ENCODE assay signal across 9 mouse cellular contexts in genomic region chr9:71447573-71447972, GRCm38 (mm10). TPM values are rescaled to one million over a fixed set of nuclear protein-coding genes. Genes with fewer than 3 reads are reported as not detected.
DNase-seq lines count a peak whose midpoint lies in the region; ATAC-seq and TF ChIP-seq lines count a peak whose summit lies in the region.
"Had no signal": no experiment of that assay in that cellular context is flagged by ENCODE, and none has a peak within 500 bp of the region (broad histone marks: within the 10 kb centered on the region; RNA-seq: fewer than 3 reads in every experiment).

No protein-coding gene starts in this region.

- peak; percentile 40 for DNase-seq in forebrain, embryonic 10.5 days (ENCODE audit: extremely low spot score, low spot score)
- DNase-seq in R1 (ENCODE audit: low read depth, low spot score) = peak; percentile 64
- DNase-seq in embryonic facial prominence, embryonic 11.5 days (ENCODE audit: low spot score) = peak; percentile 84
- DNase-seq in left cerebral cortex, adult 2 months (ENCODE audit: extremely low spot score in 1 of 2, low spot score in 2 of 2) = peak; percentile 58 to 73
- peak; percentile 64 for DNase-seq in ovary, postnatal 36 days (ENCODE audit: low spot score)

- H3K27ac ChIP-seq in forebrain, embryonic 10.5 days = no peak overlapping the region
- no peak overlapping the region for H3K27ac ChIP-seq in forebrain, embryonic 12.5 days
- no peak overlapping the region for H3K27ac ChIP-seq in embryonic facial prominence, embryonic 11.5 days (replicated peaks; ENCODE audit: low read depth, low read length)
- H3K27ac ChIP-seq in intestine, postnatal 0 days (ENCODE audit: low read depth, low read length) = no peak overlapping the region
- H3K27ac ChIP-seq in left cerebral cortex, adult 2 months = no peak overlapping the region

- WGBS in forebrain, embryonic 10.5 days = 35% methylated on average over 4 of the region's 4 CpGs
- 31% methylated on average over 4 of the region's 4 CpGs for WGBS in forebrain, embryonic 12.5 days
- 37% methylated on average over 4 of the region's 4 CpGs for WGBS in embryonic facial prominence, embryonic 11.5 days
- WGBS in intestine, postnatal 0 days = 37% methylated on average over 4 of the region's 4 CpGs

- no peak overlapping the region for H3K9ac ChIP-seq in forebrain, embryonic 12.5 days
- H3K9ac ChIP-seq in embryonic facial prominence, embryonic 11.5 days (replicated peaks; ENCODE audit: low read length) = no peak overlapping the region
- H3K9ac ChIP-seq in intestine, postnatal 0 days (ENCODE audit: low read depth, low read length) = no peak overlapping the region

- no peaks in the 10 kb centered on the region for H3K36me3 ChIP-seq in forebrain, embryonic 10.5 days (replicated peaks)
- H3K36me3 ChIP-seq in forebrain, embryonic 12.5 days (replicated peaks) = no peaks in the 10 kb centered on the region
- no peaks in the 10 kb centered on the region; the same call in 1 of the 2 replicates for H3K36me3 ChIP-seq in embryonic facial prominence, embryonic 11.5 days (replicated peaks; ENCODE audit: control insufficient read depth, insufficient read depth, low read depth, low read length)
- H3K36me3 ChIP-seq in intestine, postnatal 0 days (ENCODE audit: control insufficient read depth, insufficient read depth) = no peaks in the 10 kb centered on the region
- H3K36me3 ChIP-seq: G1E had no signal

- TF ChIP-seq CTCF in intestine, postnatal 0 days (IDR thresholded peaks at IDR 0.05; ENCODE audit: low read depth) = peak; percentile 81
- TF ChIP-seq CTCF in left cerebral cortex, adult 2 months (IDR thresholded peaks at IDR 0.05) = peak; percentile 84

- no peaks in the 10 kb centered on the region for H3K27me3 ChIP-seq in forebrain, embryonic 10.5 days (ENCODE audit: poor library complexity, severe bottlenecking)
- H3K27me3 ChIP-seq in forebrain, embryonic 12.5 days = no peaks in the 10 kb centered on the region; the same call in 1 of the 2 replicates
- H3K27me3 ChIP-seq in embryonic facial prominence, embryonic 11.5 days (ENCODE audit: control insufficient read depth, insufficient read depth, low read length) = no peaks in the 10 kb centered on the region
- H3K27me3 ChIP-seq in intestine, postnatal 0 days (replicated peaks; ENCODE audit: control insufficient read depth, insufficient read depth, low read length) = no peaks in the 10 kb centered on the region

- no peaks in the 10 kb centered on the region for H3K9me3 ChIP-seq in forebrain, embryonic 10.5 days
- no peaks in the 10 kb centered on the region for H3K9me3 ChIP-seq in forebrain, embryonic 12.5 days
- no peaks in the 10 kb centered on the region for H3K9me3 ChIP-seq in embryonic facial prominence, embryonic 11.5 days (replicated peaks; ENCODE audit: control insufficient read depth, low read length)
- no peaks in the 10 kb centered on the region for H3K9me3 ChIP-seq in intestine, postnatal 0 days (ENCODE audit: control insufficient read depth)
- H3K9me3 ChIP-seq: G1E had no signal

- intact Hi-C loops in left cerebral cortex, adult 2 months (cut with DNase I) = loop anchor here (1.0 kb wide), 2 partner anchors 88 to 237 kb away; no protein-coding TSS in a partner anchor

- no peak for ATAC-seq in forebrain, embryonic 12.5 days (ENCODE audit: low FRiP score)
- no peak for ATAC-seq in embryonic facial prominence, embryonic 11.5 days (replicated peaks; ENCODE audit: insufficient number of reproducible peaks, low FRiP score, low TSS enrichment, low read depth)
- ATAC-seq in intestine, postnatal 0 days = no peak
- ATAC-seq in inflammation-experienced regulatory T-cells, adult 6 months = no peak

- no peak overlapping the region for H3K4me3 ChIP-seq in forebrain, embryonic 10.5 days
- H3K4me3 ChIP-seq in forebrain, embryonic 12.5 days (replicated peaks) = no peak overlapping the region
- H3K4me3 ChIP-seq in embryonic facial prominence, embryonic 11.5 days (ENCODE audit: low read depth, low read length) = no peak overlapping the region
- no peak overlapping the region for H3K4me3 ChIP-seq in intestine, postnatal 0 days (ENCODE audit: low read depth, low read length)
- H3K4me3 ChIP-seq in left cerebral cortex, adult 2 months = no peak overlapping the region

- H3K4me1 ChIP-seq in forebrain, embryonic 10.5 days = peaks cover 9% of the 10 kb centered on the region
- 0 out of 2 replicates have a peak, but pooled peaks cover 4% of the 10 kb centered on the region for H3K4me1 ChIP-seq in forebrain, embryonic 12.5 days
- no peaks in the 10 kb centered on the region for H3K4me1 ChIP-seq in embryonic facial prominence, embryonic 11.5 days (ENCODE audit: control insufficient read depth, insufficient read depth, low read length)
- no peaks in the 10 kb centered on the region for H3K4me1 ChIP-seq in intestine, postnatal 0 days (replicated peaks; ENCODE audit: control insufficient read depth, insufficient read depth, low read length)

- no peak overlapping the region for H3K4me2 ChIP-seq in forebrain, embryonic 12.5 days
- no peak overlapping the region for H3K4me2 ChIP-seq in embryonic facial prominence, embryonic 11.5 days (ENCODE audit: low read depth, low read length)
- H3K4me2 ChIP-seq in intestine, postnatal 0 days (replicated peaks; ENCODE audit: low read depth) = no peak overlapping the region

RNA-seq across cellular contexts. Expression of gene Polr2m, which starts 38.2 kb away (rescaled TPM):
- polyA plus RNA-seq in forebrain, embryonic 10.5 days (2016; fragmentation: Nextera tagmentation; extraction: Ambion mirVana) = 570 and 573 TPM in 2 replicates
- 452 and 458 TPM in 2 replicates for polyA plus RNA-seq in forebrain, embryonic 12.5 days (2016; fragmentation: Nextera tagmentation; extraction: Ambion mirVana)
- polyA plus RNA-seq in embryonic facial prominence, embryonic 11.5 days (2014; fragmentation: Nextera tagmentation; extraction: Ambion mirVana) = 522 and 524 TPM in 2 replicates
- 103 TPM in 2 replicates for polyA plus RNA-seq in intestine, postnatal 0 days (2015; fragmentation: Nextera tagmentation; extraction: Ambion mirVana)
- 100 to 1,000 TPM; 193 to 194 TPM for total RNA-seq in left cerebral cortex, adult 2 months (2021)
- 10 to 100 TPM; 19.3 to 26.8 (median 23.3) TPM for polyA plus RNA-seq in inflammation-experienced regulatory T-cells, adult 6 months (2017; shearing (Covaris generic))
